Mouse (Mus musculus) limb, embryonic 13.5 days (tissue): Measurements from ENCODE around the gene Trp73. TPM values are rescaled to one million over a fixed set of nuclear protein-coding genes. Genes with fewer than 3 reads are reported as not detected.

Experiments used
- ATAC-seq: fragments of 200-750 bp; cut with Nextera tagmentation; 2 replicates; pipeline ENCODE4 v1.8.0; 2017; ENCODE audit warnings: low read depth, moderate number of reproducible peaks, moderate TSS enrichment; ENCODE audit not compliant: low FRiP score
- H3K27ac ChIP-seq: fragments of 300-500 bp; sonication (generic); 2 replicates; pipeline ENCODE4 v1.5.1; 2015; ENCODE audit warnings: inconsistent platforms, mild to moderate bottlenecking, moderate library complexity
- H3K27me3 ChIP-seq: fragments of 300-500 bp; sonication (generic); 2 replicates; pipeline ENCODE4 v1.6.1; 2015; ENCODE audit warnings: mild to moderate bottlenecking, inconsistent platforms
- H3K36me3 ChIP-seq: fragments of 300-500 bp; sonication (generic); 2 replicates; pipeline ENCODE4 v1.6.1; 2015; ENCODE audit warnings: inconsistent platforms, mild to moderate bottlenecking, moderate library complexity
- H3K4me1 ChIP-seq: fragments of 300-500 bp; sonication (generic); 2 replicates; pipeline ENCODE4 v1.6.1; 2015; ENCODE audit warnings: inconsistent platforms
- H3K4me2 ChIP-seq: fragments of 300-500 bp; sonication (generic); replicated peaks from 2 replicates; pipeline ENCODE4 v1.6.1; 2015; ENCODE audit warnings: inconsistent platforms, mild to moderate bottlenecking, moderate library complexity
- H3K4me3 ChIP-seq: fragments of 300-500 bp; sonication (generic); 2 replicates; pipeline ENCODE4 v1.5.1; 2015; ENCODE audit warnings: moderate library complexity, mild to moderate bottlenecking, inconsistent platforms
- H3K9ac ChIP-seq: fragments of 300-500 bp; sonication (generic); 2 replicates; pipeline ENCODE4 v1.6.1; 2015; ENCODE audit warnings: mild to moderate bottlenecking, inconsistent platforms
- H3K9me3 ChIP-seq: fragments of 300-500 bp; sonication (generic); 2 replicates; pipeline ENCODE4 v1.6.1; 2016; ENCODE audit warnings: inconsistent platforms
- WGBS: fragments of 180-500 bp; shearing (Covaris S2); methylation state at CpG from one replicate; pipeline ENCODE4 v1.1.7; 2015; 5-methylcytosine and 5-hydroxymethylcytosine counted together
- polyA plus RNA-seq: library from polyadenylated mRNA; unstranded; fragments of >200 nt; fragmentation: Nextera tagmentation; extraction: Ambion mirVana; gene quantifications from 2 replicates; pipeline ENCODE4 v1.2.1, GENCODE M21; 2015

Gene Trp73
- polyA plus RNA-seq, 1 experiment from 2014 or later: 1.7 TPM

GRCm38 (mm10) chr4:154119208-154119607 is 20.8 kb downstream of the Trp73 start:
- WGBS: 79% methylated on average over 9 of the region's 9 CpGs
- Histone ChIP-seq H3K27me3 (peaks cover 30% of the 10 kb centered on the region), H3K9me3 (no peaks in the 10 kb centered on the region), H3K27ac (no peak overlapping the region), H3K4me3 (no peak overlapping the region), H3K9ac (no peak overlapping the region), H3K4me2 (no peak overlapping the region), H3K4me1 (no peaks in the 10 kb centered on the region), H3K36me3 (no peaks in the 10 kb centered on the region)
- no peak for ATAC-seq

DNA sequence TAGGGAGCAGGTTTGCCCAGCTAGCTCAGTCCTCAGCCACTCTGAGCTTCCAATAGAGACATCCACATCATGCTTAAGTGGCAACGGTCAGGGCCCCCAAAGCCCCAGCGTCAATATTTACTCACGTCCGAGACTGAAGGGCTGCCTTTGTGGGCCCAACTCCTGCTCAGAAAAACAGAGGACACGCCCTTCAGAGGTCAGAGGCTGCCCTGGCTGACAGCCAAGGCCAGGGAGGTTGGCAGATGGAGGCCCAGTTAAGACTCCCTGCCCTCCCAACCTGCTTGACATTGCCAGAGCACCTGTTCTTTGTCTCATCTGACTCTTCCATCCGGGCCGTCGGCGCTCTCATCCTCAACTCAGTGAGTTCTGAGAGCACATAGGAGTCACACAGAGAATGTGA is 21.2 kb downstream of the Trp73 start:
- Histone ChIP-seq H3K4me1 (no peaks in the 10 kb centered on the region), H3K36me3 (no peaks in the 10 kb centered on the region), H3K9me3 (no peaks in the 10 kb centered on the region), H3K4me2 (no peak overlapping the region), H3K27ac (no peak overlapping the region), H3K27me3 (peaks cover 26% of the 10 kb centered on the region), H3K4me3 (no peak overlapping the region), H3K9ac (no peak overlapping the region)
- no peak for ATAC-seq
- 71% methylated on average over 9 of the region's 9 CpGs for WGBS

- Histone ChIP-seq H3K4me1 (no peaks in the 10 kb centered on the region), H3K27ac (no peak overlapping the region), H3K4me2 (no peak overlapping the region), H3K4me3 (no peak overlapping the region), H3K9me3 (no peaks in the 10 kb centered on the region), H3K36me3 (no peaks in the 10 kb centered on the region), H3K27me3 (peaks cover 3% of the 10 kb centered on the region; the same call in 1 of the 2 replicates), H3K9ac (no peak overlapping the region)
- WGBS: 57% methylated on average over 7 of the region's 7 CpGs
- no peak for ATAC-seq
Measured at GRCm38 (mm10) chr4:154116421-154116820, 23.6 kb downstream of the Trp73 start.

GRCm38 (mm10) chr4:154109850-154110243 is 30.2 kb downstream of the Trp73 start:
- no peak for ATAC-seq
- Histone ChIP-seq H3K36me3 (no peaks in the 10 kb centered on the region), H3K4me3 (no peak overlapping the region), H3K9ac (no peak overlapping the region), H3K4me1 (peaks cover 4% of the 10 kb centered on the region), H3K4me2 (no peak overlapping the region), H3K9me3 (no peaks in the 10 kb centered on the region), H3K27ac (no peak overlapping the region), H3K27me3 (peaks cover 53% of the 10 kb centered on the region)
- WGBS: 79% methylated on average over 11 of the region's 11 CpGs

GRCm38 (mm10) chr4:154109216-154109849 is 30.7 kb downstream of the Trp73 start:
- Histone ChIP-seq H3K27me3 (peaks cover 59% of the 10 kb centered on the region), H3K4me1 (peaks cover 4% of the 10 kb centered on the region), H3K4me2 (no peak overlapping the region), H3K9ac (no peak overlapping the region; the same call in 1 of the 2 replicates), H3K9me3 (no peaks in the 10 kb centered on the region), H3K27ac (no peak overlapping the region), H3K4me3 (no peak overlapping the region), H3K36me3 (no peaks in the 10 kb centered on the region)
- WGBS: 54% methylated on average over 18 of the region's 18 CpGs
- ATAC-seq: no peak

DNA sequence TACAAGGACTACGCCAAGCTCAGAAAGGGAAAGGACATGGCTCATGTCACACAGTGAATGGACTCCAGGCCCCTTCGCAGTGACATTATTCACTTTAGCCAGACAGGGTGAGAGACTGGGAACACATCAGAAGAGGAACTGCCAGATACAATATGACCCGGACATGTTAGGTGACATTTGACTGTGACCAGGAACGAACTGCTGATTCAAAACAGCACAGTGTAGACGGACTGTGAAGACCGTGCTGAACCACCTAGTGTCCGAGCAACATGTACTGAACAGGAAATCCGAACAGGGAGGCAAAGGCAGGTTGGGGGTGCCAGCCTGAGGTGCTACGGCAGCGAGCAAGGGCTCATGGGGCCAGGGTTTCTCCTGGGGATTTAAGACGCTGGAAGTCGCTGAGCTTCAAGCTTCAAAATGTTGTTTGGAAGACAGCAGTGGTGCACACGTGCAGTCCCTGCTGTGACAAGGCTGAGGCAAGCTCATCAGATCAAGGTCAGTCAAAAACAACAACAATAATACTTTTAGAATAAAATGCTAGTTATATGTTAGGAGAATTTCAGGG is 33.4 kb downstream of the Trp73 start:
- WGBS: 71% methylated on average over 13 of the region's 13 CpGs

GRCm38 (mm10) chr4:154105381-154106001 is 34.5 kb downstream of the Trp73 start:
- Histone ChIP-seq H3K4me2 (peak overlapping the region; percentile 46), H3K4me3 (peak overlapping the region; percentile 16; the same call in 1 of the 2 replicates), H3K9me3 (no peaks in the 10 kb centered on the region), H3K4me1 (peaks cover 4% of the 10 kb centered on the region), H3K27ac (no peak overlapping the region), H3K9ac (no peak overlapping the region), H3K36me3 (no peaks in the 10 kb centered on the region), H3K27me3 (peaks cover 82% of the 10 kb centered on the region)
- WGBS: 27% methylated on average over 20 of the region's 20 CpGs
- ATAC-seq: 0 out of 2 replicates have a peak, but pooled peaks have one; percentile 28

More for the DNA sequence above, 33.4 kb downstream of the Trp73 start:
- H3K27ac ChIP-seq: no peak overlapping the region
- peaks cover 85% of the 10 kb centered on the region for H3K27me3 ChIP-seq
- no peaks in the 10 kb centered on the region for H3K36me3 ChIP-seq
- H3K4me1 ChIP-seq: peaks cover 4% of the 10 kb centered on the region
- ATAC-seq: no peak
- no peak overlapping the region for H3K4me3 ChIP-seq
- H3K9me3 ChIP-seq: no peaks in the 10 kb centered on the region
- H3K4me2 ChIP-seq: no peak overlapping the region
- H3K9ac ChIP-seq: no peak overlapping the region

DNA sequence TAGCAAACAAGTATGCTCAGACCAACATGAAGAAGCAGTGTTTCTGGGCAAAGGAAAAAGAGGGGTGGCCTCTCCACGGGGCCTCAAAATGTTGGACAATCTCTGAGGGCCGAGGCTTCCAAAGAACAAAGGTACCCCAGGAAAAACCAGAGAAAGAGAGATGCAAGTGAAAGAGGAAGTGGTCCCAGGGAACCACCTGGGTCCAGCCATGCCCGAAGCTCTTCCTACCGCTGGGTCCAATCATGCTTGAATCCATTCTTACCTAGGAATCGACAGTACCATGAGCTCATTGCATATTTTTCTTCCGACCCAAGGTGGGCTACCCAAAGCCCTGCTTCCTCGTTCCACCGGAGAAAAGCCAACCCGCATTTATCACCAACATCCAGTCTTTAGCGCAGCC is 36.1 kb downstream of the Trp73 start:
- no peak for ATAC-seq
- Histone ChIP-seq H3K4me1 (peaks cover 4% of the 10 kb centered on the region), H3K9me3 (no peaks in the 10 kb centered on the region), H3K27me3 (peaks cover 82% of the 10 kb centered on the region), H3K4me3 (no peak overlapping the region), H3K4me2 (no peak overlapping the region), H3K36me3 (no peaks in the 10 kb centered on the region), H3K27ac (no peak overlapping the region), H3K9ac (no peak overlapping the region)
- WGBS: 88% methylated on average over 10 of the region's 10 CpGs

DNA sequence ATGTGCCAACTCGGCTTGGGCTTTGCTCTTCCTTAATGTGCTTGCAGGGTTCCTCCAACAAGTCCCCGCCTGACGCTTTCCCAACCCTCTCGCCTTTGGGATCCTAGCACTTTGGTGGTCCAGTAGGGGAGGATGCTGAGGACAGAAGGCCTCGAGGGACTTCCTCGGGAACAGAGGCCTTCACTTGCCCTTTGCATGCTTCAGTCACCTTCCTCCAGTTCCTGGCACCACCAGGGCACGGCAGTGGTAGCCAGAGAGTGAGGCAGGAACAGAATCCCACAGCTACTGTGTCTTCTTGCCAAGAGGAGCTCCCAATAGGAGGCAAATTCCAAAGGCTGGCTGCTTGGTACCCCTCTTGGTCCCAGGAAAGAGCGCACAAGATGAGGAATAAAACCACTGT is 36.6 kb downstream of the Trp73 start:
- Histone ChIP-seq H3K4me3 (no peak overlapping the region), H3K9ac (no peak overlapping the region), H3K9me3 (no peaks in the 10 kb centered on the region), H3K4me2 (no peak overlapping the region), H3K4me1 (peaks cover 4% of the 10 kb centered on the region), H3K27ac (no peak overlapping the region), H3K27me3 (peaks cover 84% of the 10 kb centered on the region), H3K36me3 (no peaks in the 10 kb centered on the region)
- 67% methylated on average over 8 of the region's 8 CpGs for WGBS
- no peak for ATAC-seq

- H3K4me2 ChIP-seq: no peak overlapping the region
- no peaks in the 10 kb centered on the region for H3K36me3 ChIP-seq
- H3K27me3 ChIP-seq: peaks cover 92% of the 10 kb centered on the region
- H3K4me1 ChIP-seq: no peaks in the 10 kb centered on the region
- H3K27ac ChIP-seq: no peak overlapping the region
- no peaks in the 10 kb centered on the region for H3K9me3 ChIP-seq
- ATAC-seq: no peak
- no peak overlapping the region; the same call in 1 of the 2 replicates for H3K9ac ChIP-seq
- 24% methylated on average over 5 of the region's 7 CpGs for WGBS
- H3K4me3 ChIP-seq: no peak overlapping the region
Measured at GRCm38 (mm10) chr4:154099361-154099760, 40.6 kb downstream of the Trp73 start.

- Histone ChIP-seq H3K4me1 (no peaks in the 10 kb centered on the region), H3K4me2 (no peak overlapping the region), H3K9me3 (no peaks in the 10 kb centered on the region), H3K9ac (no peak overlapping the region), H3K36me3 (no peaks in the 10 kb centered on the region), H3K27ac (no peak overlapping the region), H3K27me3 (peaks cover 81% of the 10 kb centered on the region), H3K4me3 (no peak overlapping the region)
- 22% methylated on average over 6 of the region's 6 CpGs for WGBS
- no peak for ATAC-seq
Measured at GRCm38 (mm10) chr4:154096111-154096510, 43.9 kb downstream of the Trp73 start.

DNA sequence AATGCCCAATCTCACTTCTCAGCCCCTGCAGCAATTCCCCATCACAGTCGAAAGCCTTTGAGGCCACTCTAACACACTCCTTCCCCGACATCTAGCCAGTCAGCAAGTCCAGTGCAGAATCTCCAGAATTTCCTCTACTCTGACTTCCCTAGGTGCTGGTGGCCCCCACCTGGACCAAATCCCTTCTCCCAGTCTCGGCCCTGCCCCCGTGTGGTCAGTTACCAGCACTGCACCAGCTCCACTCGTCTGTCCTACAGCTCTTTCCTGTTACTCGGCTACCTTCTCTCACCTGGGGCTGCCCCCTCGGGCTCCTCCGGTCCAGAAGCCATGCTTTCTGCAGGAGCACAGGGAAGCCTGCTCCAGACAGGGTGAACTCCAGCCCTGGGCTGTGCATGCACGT is 46.8 kb downstream of the Trp73 start:
- Histone ChIP-seq H3K27ac (no peak overlapping the region), H3K36me3 (no peaks in the 10 kb centered on the region), H3K4me3 (no peak overlapping the region), H3K9me3 (no peaks in the 10 kb centered on the region), H3K27me3 (peaks cover 80% of the 10 kb centered on the region), H3K9ac (no peak overlapping the region), H3K4me1 (no peaks in the 10 kb centered on the region), H3K4me2 (no peak overlapping the region)
- no peak for ATAC-seq
- WGBS: 20% methylated on average over 9 of the region's 9 CpGs
